Mouse (Mus musculus) spleen, adult 2 months (tissue): ENCODE measurements at regions not wholly inside any gene's neighbourhood (a gene's known extent, or its start where the extent isn't known, plus 50 kb on each side); places are given as distances from the start of the nearest gene placed in this dataset.

Experiments
- CTCF ChIP-seq: fragments of 200-500 bp; IDR thresholded peaks from 2 replicates; pipeline ENCODE4 v1.5.1; 2011; ENCODE audit warnings: mild to moderate bottlenecking, inconsistent platforms; ENCODE audit not compliant: insufficient read depth, insufficient read length, insufficient replicate concordance; ENCODE audit errors: extremely low read depth
- POLR2A ChIP-seq: fragments of 200-500 bp; IDR thresholded peaks from 2 replicates; pipeline ENCODE4 v1.6.1; 2011; ENCODE audit warnings: low read depth, low read length, inconsistent platforms

DNA sequence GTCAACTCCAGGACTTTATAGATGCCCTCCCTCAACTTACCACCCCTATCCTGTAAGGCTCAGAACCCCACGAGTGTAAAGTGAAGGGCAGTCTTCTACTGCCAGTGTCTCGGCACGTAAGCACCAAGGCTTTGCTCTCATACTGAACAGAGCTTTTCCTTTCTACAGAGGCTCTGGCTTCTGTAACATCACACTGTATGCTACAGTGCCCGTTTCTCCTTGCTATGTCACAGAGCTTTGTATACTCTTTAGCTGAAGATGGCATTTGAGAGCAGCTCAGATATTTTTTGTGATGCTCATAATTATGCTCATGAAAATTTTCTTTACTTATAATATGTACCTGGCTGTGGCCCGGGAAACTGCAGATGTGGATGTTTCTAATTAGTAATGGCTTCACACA is 53.2 kb upstream of the Gpc5 start:
- no peak for TF ChIP-seq CTCF
- no peak for TF ChIP-seq POLR2A
